Mouse (Mus musculus): ENCODE data around the gene Tas1r1. TPM values are rescaled to one million over a fixed set of nuclear protein-coding genes. Genes with fewer than 3 reads are reported as not detected.
A peak's percentile ranks its signal among the peaks of the same experiment; 100 is the strongest.

Tas1r1 gene
- total RNA-seq, 1 experiment, result 1.9 TPM

DNA sequence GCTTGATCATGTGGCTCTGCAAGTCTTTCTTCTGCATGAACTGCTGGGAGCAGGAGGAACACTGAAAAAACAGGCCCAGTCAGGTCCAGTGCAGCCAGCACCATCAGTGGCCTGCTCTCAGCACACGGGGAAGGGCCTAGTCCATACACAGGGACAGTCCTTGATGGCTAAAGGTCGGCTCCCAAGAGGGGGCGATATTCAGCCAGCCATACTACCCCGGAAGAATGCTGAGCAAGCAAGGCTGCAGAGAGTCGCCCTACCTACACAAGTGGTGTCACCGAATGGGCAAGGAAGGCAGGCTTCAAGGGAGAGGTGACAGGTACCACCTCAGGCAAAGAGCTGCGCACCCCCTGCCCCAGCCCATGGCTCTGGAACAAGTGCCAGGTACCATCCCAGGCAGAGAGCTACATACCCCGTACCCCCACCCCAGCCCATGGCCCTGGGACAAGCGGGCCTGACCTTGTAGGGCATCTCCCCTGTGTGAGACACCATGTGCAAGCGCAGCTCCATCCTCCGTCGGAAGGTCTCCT is 16.7 kb downstream of the Tas1r1 start:
- no peak overlapping the region for H3K27ac ChIP-seq (ENCODE audit: insufficient read depth, low read depth, low read length, poor library complexity, severe bottlenecking)
- H3K36me3 ChIP-seq (ENCODE audit: control insufficient read depth, insufficient read depth, low read length, poor library complexity, severe bottlenecking), result peaks cover 59% of the 10 kb centered on the region
- H3K4me1 ChIP-seq (ENCODE audit: control insufficient read depth in 2 of 2, insufficient read depth in 2 of 2, low read length in 2 of 2, poor library complexity in 1 of 2), result peaks cover 0 to 22% of the 10 kb centered on the region in 2 experiments; a peak in 2 of 4 replicates
- no peak overlapping the region for H3K9ac ChIP-seq (ENCODE audit: insufficient read depth, low read depth, low read length, poor library complexity, severe bottlenecking)
- in situ Hi-C loops (cut with MboI; ENCODE audit: low sequenced_read_pairs in 2 of 2, unreplicated experiment in 2 of 2), result no loop called here
- TF ChIP-seq ZNF384 (IDR thresholded peaks at IDR 0.05; ENCODE audit: low read depth, low read length) (no peak), HCFC1 (IDR thresholded peaks at IDR 0.05; ENCODE audit: borderline replicate concordance, insufficient read depth, low read length) (no peak), MAFK (IDR thresholded peaks at IDR 0.05; ENCODE audit: insufficient read depth, low read depth, low read length) (peak; percentile 86)
- no peaks in the 10 kb centered on the region for H3K9me3 ChIP-seq (ENCODE audit: control insufficient read depth, insufficient read depth, low read depth, low read length)
- H3K4me3 ChIP-seq (ENCODE audit: insufficient read depth in 1 of 2, low read depth in 1 of 2, low read length in 2 of 2, poor library complexity in 1 of 2, severe bottlenecking in 1 of 2), result no peak overlapping the region
- no peak for DNase-seq (ENCODE audit: low read depth, low spot score)

- in situ Hi-C loops (cut with MboI; ENCODE audit: low sequenced_read_pairs in 2 of 2, unreplicated experiment in 2 of 2), result no loop called here
- H3K27ac ChIP-seq (ENCODE audit: insufficient read depth, low read depth, low read length, poor library complexity, severe bottlenecking), result no peak overlapping the region
- peaks cover 58% of the 10 kb centered on the region for H3K36me3 ChIP-seq (ENCODE audit: control insufficient read depth, insufficient read depth, low read length, poor library complexity, severe bottlenecking)
- TF ChIP-seq ZNF384 (IDR thresholded peaks at IDR 0.05; ENCODE audit: low read depth, low read length) (no peak), CHD2 (IDR thresholded peaks at IDR 0.05; ENCODE audit: low read depth, low read length) (no peak)
- H3K9me3 ChIP-seq (ENCODE audit: control insufficient read depth, insufficient read depth, low read depth, low read length), result no peaks in the 10 kb centered on the region
- H3K4me1 ChIP-seq (ENCODE audit: control insufficient read depth in 2 of 2, insufficient read depth in 2 of 2, low read length in 2 of 2, poor library complexity in 1 of 2), result peaks cover 0 to 14% of the 10 kb centered on the region in 2 experiments; a peak in 1 of 4 replicates
- DNase-seq (ENCODE audit: low read depth, low spot score), result no peak
- H3K4me3 ChIP-seq (ENCODE audit: insufficient read depth in 1 of 2, low read depth in 1 of 2, low read length in 2 of 2, poor library complexity in 1 of 2, severe bottlenecking in 1 of 2), result no peak overlapping the region
- H3K9ac ChIP-seq (ENCODE audit: insufficient read depth, low read depth, low read length, poor library complexity, severe bottlenecking), result no peak overlapping the region
These were observed 18.3 kb downstream of the Tas1r1 start for GRCm38 (mm10) chr4:152020024-152020423.

DNA sequence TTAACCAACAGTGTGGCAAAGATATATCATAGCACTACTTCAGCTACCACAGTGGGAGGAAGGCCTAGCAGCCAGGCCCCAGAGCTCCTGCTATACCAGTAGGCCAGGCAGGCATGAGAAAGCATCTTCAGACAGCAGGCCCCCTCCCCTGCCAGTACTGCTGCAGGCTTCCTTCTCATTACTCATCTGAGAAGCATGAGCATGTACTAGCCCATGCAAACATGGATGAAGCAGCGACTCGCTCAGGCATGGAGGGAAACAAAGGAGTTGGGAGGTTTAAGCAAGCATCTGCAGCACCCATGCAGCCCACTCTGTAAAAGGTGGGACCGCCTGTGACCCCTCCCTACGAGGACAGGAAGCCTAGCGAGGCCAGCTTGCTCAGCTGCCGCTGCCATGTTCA is 19.3 kb downstream of the Tas1r1 start:
- peaks cover 65% of the 10 kb centered on the region for H3K36me3 ChIP-seq (ENCODE audit: control insufficient read depth, insufficient read depth, low read length, poor library complexity, severe bottlenecking)
- no peak overlapping the region for H3K4me3 ChIP-seq (ENCODE audit: insufficient read depth in 1 of 2, low read depth in 1 of 2, low read length in 2 of 2, poor library complexity in 1 of 2, severe bottlenecking in 1 of 2)
- DNase-seq (ENCODE audit: low read depth, low spot score), result no peak
- in situ Hi-C loops (cut with MboI; ENCODE audit: low sequenced_read_pairs in 2 of 2, unreplicated experiment in 2 of 2), result no loop called here
- H3K27ac ChIP-seq (ENCODE audit: insufficient read depth, low read depth, low read length, poor library complexity, severe bottlenecking), result no peak overlapping the region
- H3K9ac ChIP-seq (ENCODE audit: insufficient read depth, low read depth, low read length, poor library complexity, severe bottlenecking), result no peak overlapping the region
- TF ChIP-seq MAFK (IDR thresholded peaks at IDR 0.05; ENCODE audit: insufficient read depth, low read depth, low read length) (no peak), ZNF384 (IDR thresholded peaks at IDR 0.05; ENCODE audit: low read depth, low read length) (no peak), ZC3H11A (IDR thresholded peaks at IDR 0.05; ENCODE audit: borderline replicate concordance, low read depth, low read length) (no peak), CHD2 (IDR thresholded peaks at IDR 0.05; ENCODE audit: low read depth, low read length) (no peak), HCFC1 (IDR thresholded peaks at IDR 0.05; ENCODE audit: borderline replicate concordance, insufficient read depth, low read length) (no peak)
- H3K4me1 ChIP-seq (ENCODE audit: control insufficient read depth in 2 of 2, insufficient read depth in 2 of 2, low read length in 2 of 2, poor library complexity in 1 of 2), result peaks cover 0 to 14% of the 10 kb centered on the region in 2 experiments; a peak in 1 of 4 replicates
- no peaks in the 10 kb centered on the region for H3K9me3 ChIP-seq (ENCODE audit: control insufficient read depth, insufficient read depth, low read depth, low read length)

DNA sequence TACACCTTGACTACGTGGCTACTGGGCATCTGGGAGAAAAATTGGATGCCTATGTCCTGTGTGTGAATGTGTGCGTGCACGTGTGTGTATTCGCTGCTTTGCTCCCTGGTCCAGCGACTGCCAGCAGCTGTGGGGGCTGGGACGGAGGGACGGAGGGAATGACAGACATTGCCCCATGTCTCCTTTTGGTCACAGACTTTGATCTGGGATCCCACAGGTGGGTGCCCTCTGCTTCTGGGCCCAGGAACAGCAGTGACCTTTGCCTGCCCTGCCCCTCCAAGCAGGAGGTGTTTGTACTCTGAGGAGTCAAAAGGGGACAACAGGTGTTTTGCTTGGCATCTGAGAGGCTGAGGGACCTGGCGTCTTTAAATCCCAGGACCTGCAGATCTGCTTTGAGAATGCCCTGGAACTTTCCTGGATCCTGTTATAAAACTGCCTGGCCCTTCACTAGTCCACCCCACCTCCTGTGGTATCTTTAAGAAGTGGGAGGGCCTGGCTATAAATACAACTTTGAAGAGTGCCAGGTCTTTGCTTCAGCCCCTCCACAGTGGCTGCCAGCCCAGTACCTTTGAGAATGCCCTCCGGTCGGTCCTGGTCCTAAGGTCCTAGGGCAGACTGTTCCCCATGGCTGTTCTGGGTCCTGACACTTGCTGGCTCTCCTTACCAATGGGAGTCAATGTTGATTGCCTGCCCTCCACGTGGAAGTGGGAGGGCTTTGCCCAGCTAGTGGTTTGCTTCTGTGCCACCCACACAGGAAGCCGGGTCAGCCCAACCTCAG is 25.1 kb downstream of the Tas1r1 start:
- no peak for DNase-seq (ENCODE audit: low read depth, low spot score)
- TF ChIP-seq HCFC1 (IDR thresholded peaks at IDR 0.05; ENCODE audit: borderline replicate concordance, insufficient read depth, low read length) (no peak), MAFK (IDR thresholded peaks at IDR 0.05; ENCODE audit: insufficient read depth, low read depth, low read length) (no peak), ZC3H11A (IDR thresholded peaks at IDR 0.05; ENCODE audit: borderline replicate concordance, low read depth, low read length) (no peak), CHD2 (IDR thresholded peaks at IDR 0.05; ENCODE audit: low read depth, low read length) (no peak), ZNF384 (IDR thresholded peaks at IDR 0.05; ENCODE audit: low read depth, low read length) (no peak)
- Histone ChIP-seq H3K4me3 (ENCODE audit: insufficient read depth in 1 of 2, low read depth in 1 of 2, low read length in 2 of 2, poor library complexity in 1 of 2, severe bottlenecking in 1 of 2) (no peak overlapping the region), H3K4me1 (ENCODE audit: control insufficient read depth in 2 of 2, insufficient read depth in 2 of 2, low read length in 2 of 2, poor library complexity in 1 of 2) (peaks cover 0 to 14% of the 10 kb centered on the region in 2 experiments; a peak in 2 of 4 replicates), H3K9me3 (ENCODE audit: control insufficient read depth, insufficient read depth, low read depth, low read length) (no peaks in the 10 kb centered on the region), H3K36me3 (ENCODE audit: control insufficient read depth, insufficient read depth, low read length, poor library complexity, severe bottlenecking) (peaks cover 57% of the 10 kb centered on the region), H3K9ac (ENCODE audit: insufficient read depth, low read depth, low read length, poor library complexity, severe bottlenecking) (no peak overlapping the region), H3K27ac (ENCODE audit: insufficient read depth, low read depth, low read length, poor library complexity, severe bottlenecking) (no peak overlapping the region)
- in situ Hi-C loops (cut with MboI; ENCODE audit: low sequenced_read_pairs in 2 of 2, unreplicated experiment in 2 of 2), result no loop called here
